Comparison of ENCODE assay signal across 10 mouse cellular contexts in genomic region chr1:90656492-90657245, GRCm38 (mm10). TPM values are rescaled to one million over a fixed set of nuclear protein-coding genes. Genes with fewer than 3 reads are reported as not detected.
DNase-seq lines count a peak whose midpoint lies in the region; ATAC-seq and TF ChIP-seq lines count a peak whose summit lies in the region.
"Had no signal": no experiment of that assay in that cellular context is flagged by ENCODE, and none has a peak within 500 bp of the region (broad histone marks: within the 10 kb centered on the region; RNA-seq: fewer than 3 reads in every experiment).

No protein-coding gene starts in this region.

- WGBS in limb, embryonic 14.5 days, result 76% methylated on average over 16 of the region's 16 CpGs
- WGBS in limb, embryonic 10.5 days, result 91% methylated on average over 16 of the region's 16 CpGs

- H3K9me3 ChIP-seq in limb, embryonic 14.5 days (ENCODE audit: control insufficient read depth, low read length), result no peaks in the 10 kb centered on the region
- no peaks in the 10 kb centered on the region for H3K9me3 ChIP-seq in limb, embryonic 10.5 days (replicated peaks)
- H3K9me3 ChIP-seq: forebrain, embryonic 12.5 days; limb, embryonic 12.5 days had no signal

- TF ChIP-seq POLR2A in limb, embryonic 14.5 days (IDR thresholded peaks at IDR 0.05; ENCODE audit: borderline replicate concordance, extremely low read depth, insufficient read depth, insufficient read length), result no peak

- H3K27me3 ChIP-seq in limb, embryonic 14.5 days (ENCODE audit: control insufficient read depth, insufficient read depth, low read length), result no peaks in the 10 kb centered on the region
- H3K27me3 ChIP-seq in limb, embryonic 10.5 days (ENCODE audit: low read depth, poor library complexity, severe bottlenecking), result no peaks in the 10 kb centered on the region
- H3K27me3 ChIP-seq: limb, embryonic 12.5 days had no signal

- H3K9ac ChIP-seq in limb, embryonic 14.5 days (ENCODE audit: low read depth, low read length, severe bottlenecking), result no peak overlapping the region
- H3K9ac ChIP-seq: forebrain, embryonic 12.5 days; limb, embryonic 12.5 days had no signal

- no peaks in the 10 kb centered on the region for H3K36me3 ChIP-seq in limb, embryonic 14.5 days (ENCODE audit: control insufficient read depth, insufficient read depth, low read length)
- H3K36me3 ChIP-seq in limb, embryonic 10.5 days, result no peaks in the 10 kb centered on the region
- H3K36me3 ChIP-seq: forebrain, embryonic 12.5 days; limb, embryonic 12.5 days had no signal

- no peak overlapping the region; the same call in 1 of the 2 replicates for H3K27ac ChIP-seq in limb, embryonic 14.5 days (replicated peaks; ENCODE audit: low read depth, low read length)
- H3K27ac ChIP-seq in limb, embryonic 10.5 days, result no peak overlapping the region
- H3K27ac ChIP-seq: forebrain, embryonic 12.5 days; limb, embryonic 12.5 days had no signal

- no peak overlapping the region for H3K4me3 ChIP-seq in limb, embryonic 14.5 days (replicated peaks; ENCODE audit: low read length)
- H3K4me3 ChIP-seq in limb, embryonic 10.5 days, result no peak overlapping the region
- H3K4me3 ChIP-seq: forebrain, embryonic 12.5 days; limb, embryonic 12.5 days had no signal

- no peak for ATAC-seq in limb, embryonic 14.5 days (ENCODE audit: low FRiP score, low read depth)
- ATAC-seq in activated CD4-positive, CD25-positive, alpha-beta regulatory T cell, adult 4 months, result no peak

- DNase-seq in limb, embryonic 14.5 days (ENCODE audit: low spot score), result peak; percentile 62
- no peak for DNase-seq in limb, embryonic 10.5 days (ENCODE audit: low spot score)
- DNase-seq in gastrocnemius, postnatal 4 days (ENCODE audit: low spot score in 2 of 2), result peak; percentile 41 to 77
- peak; percentile 56 for DNase-seq in kidney, postnatal 10 days
- peak; percentile 55 for DNase-seq in testis, postnatal 10 days (ENCODE audit: low spot score)
- no peak for DNase-seq in cerebellum, postnatal 10 days
- DNase-seq: embryo, embryonic 11 days had no signal

- H3K4me1 ChIP-seq in limb, embryonic 14.5 days (ENCODE audit: control insufficient read depth, insufficient read depth, low read length), result peaks cover 19% of the 10 kb centered on the region
- H3K4me1 ChIP-seq in limb, embryonic 10.5 days, result peaks cover 21% of the 10 kb centered on the region
- H3K4me1 ChIP-seq: forebrain, embryonic 12.5 days had no signal

- H3K4me2 ChIP-seq in limb, embryonic 14.5 days (replicated peaks; ENCODE audit: low read depth, low read length, severe bottlenecking), result no peak overlapping the region
- H3K4me2 ChIP-seq: forebrain, embryonic 12.5 days; limb, embryonic 12.5 days had no signal

RNA-seq across cellular contexts. Expression of gene Cops8, which starts 53.9 kb away (rescaled TPM):
- polyA plus RNA-seq in limb, embryonic 14.5 days (2012; rRNA removed), result 118 and 126 TPM in 2 replicates
- polyA plus RNA-seq in limb, embryonic 14.5 days (2014; fragmentation: Nextera tagmentation; extraction: Ambion mirVana), result 155 and 168 TPM in 2 replicates
- 206 and 213 TPM in 2 replicates for polyA plus RNA-seq in limb, embryonic 10.5 days (2016; fragmentation: Nextera tagmentation; extraction: Ambion mirVana)
- 10 to 100 TPM; 70.2 to 80.1 TPM for total RNA-seq in gastrocnemius, postnatal 4 days (2021)
- 100 to 1,000 TPM in 1 of 2 experiments, 10 to 100 TPM in 1; 99.5 to 132 TPM for polyA plus RNA-seq in activated CD4-positive, CD25-positive, alpha-beta regulatory T cell, adult 4 months (2017; shearing (Covaris generic))

Comparison
In these comparisons a context has a peak if more than half of its experiments do, and no peak if none do; other contexts are left out.
1. DNase-seq: peak in limb, embryonic 14.5 days (single experiment), gastrocnemius, postnatal 4 days (2 of 2), kidney, postnatal 10 days (single experiment) and testis, postnatal 10 days (single experiment); none in limb, embryonic 10.5 days (single experiment) and cerebellum, postnatal 10 days (0 of 2).